Mouse (Mus musculus) c-Kit-positive CD71-positive TER-119-positive erythroid progenitor cells, embryonic 14.5 days (primary cell): ENCODE results near the gene Sh2b1.

ENCODE experiments used
- DNase-seq: peaks from one replicate; pipeline ENCODE4 v3.0.0-alpha.2; 2013; ENCODE audit warnings: low spot score

Sh2b1 gene

GRCm38 (mm10) chr7:126474486-126474955, 703 bp downstream of the Sh2b1 start:
- DNase-seq: no peak

GRCm38 (mm10) chr7:126473470-126474086, 1.6 kb downstream of the Sh2b1 start:
- DNase-seq: no peak

GRCm38 (mm10) chr7:126472713-126473112, 2.5 kb downstream of the Sh2b1 start:
- DNase-seq: no peak

GRCm38 (mm10) chr7:126472306-126472705, 2.9 kb downstream of the Sh2b1 start:
- DNase-seq: no peak

GRCm38 (mm10) chr7:126471853-126472252, 3.4 kb downstream of the Sh2b1 start:
- DNase-seq: no peak

- DNase-seq: no peak
Measured at GRCm38 (mm10) chr7:126471361-126471760, 3.9 kb downstream of the Sh2b1 start.

- no peak for DNase-seq
Measured at GRCm38 (mm10) chr7:126470077-126470476, 5.1 kb downstream of the Sh2b1 start.

- no peak for DNase-seq
Measured at GRCm38 (mm10) chr7:126467834-126468627, 7.2 kb downstream of the Sh2b1 start.

GRCm38 (mm10) chr7:126467271-126467670, 8.0 kb downstream of the Sh2b1 start:
- DNase-seq: peak; percentile 67

- DNase-seq: no peak
Measured at GRCm38 (mm10) chr7:126466707-126467106, 8.5 kb downstream of the Sh2b1 start.

GRCm38 (mm10) chr7:126466116-126466515, 9.1 kb downstream of the Sh2b1 start:
- DNase-seq: no peak

- no peak for DNase-seq
Measured at GRCm38 (mm10) chr7:126465246-126466030, 9.8 kb downstream of the Sh2b1 start.

GRCm38 (mm10) chr7:126464836-126465235, 10.4 kb downstream of the Sh2b1 start:
- DNase-seq: no peak

GRCm38 (mm10) chr7:126464121-126464520, 11.1 kb downstream of the Sh2b1 start:
- no peak for DNase-seq

GRCm38 (mm10) chr7:126463547-126463946, 11.7 kb downstream of the Sh2b1 start:
- no peak for DNase-seq

- DNase-seq: no peak
Measured at GRCm38 (mm10) chr7:126463004-126463403, 12.2 kb downstream of the Sh2b1 start, which contains the start of gene Atp2a1. Gene Atp2a1, minus strand, starts transcription at chr7:126463108.

GRCm38 (mm10) chr7:126461626-126462025, 13.6 kb downstream of the Sh2b1 start:
- DNase-seq: no peak

- no peak for DNase-seq
Measured at GRCm38 (mm10) chr7:126460623-126461399, 14.4 kb downstream of the Sh2b1 start.

GRCm38 (mm10) chr7:126458844-126459618, 16.2 kb downstream of the Sh2b1 start:
- no peak for DNase-seq

- DNase-seq: no peak
Measured at GRCm38 (mm10) chr7:126458225-126458624, 17.0 kb downstream of the Sh2b1 start.
